Mouse (Mus musculus) limb, embryonic 12.5 days (tissue): ENCODE data around the gene Sgca. TPM values are rescaled to one million over a fixed set of nuclear protein-coding genes. Genes with fewer than 3 reads are reported as not detected.

Experiments used
- ATAC-seq: fragments of 200-750 bp; cut with Nextera tagmentation; 2 replicates; pipeline ENCODE4 v1.8.0; 2017; ENCODE audit warnings: low read depth, moderate TSS enrichment; ENCODE audit not compliant: insufficient number of reproducible peaks, insufficient read depth, low FRiP score, low TSS enrichment
- H3K27ac ChIP-seq: fragments of 300-500 bp; sonication (generic); 2 replicates; pipeline ENCODE4 v1.5.1; 2016; ENCODE audit warnings: mild to moderate bottlenecking, moderate library complexity
- H3K27me3 ChIP-seq: fragments of 300-500 bp; sonication (generic); 2 replicates; pipeline ENCODE4 v1.6.1; 2016; ENCODE audit warnings: mild to moderate bottlenecking, moderate library complexity
- H3K36me3 ChIP-seq: fragments of 300-500 bp; sonication (generic); 2 replicates; pipeline ENCODE4 v1.6.1; 2016; ENCODE audit warnings: mild to moderate bottlenecking, moderate library complexity
- H3K4me1 ChIP-seq: fragments of 300-500 bp; sonication (generic); replicated peaks from 2 replicates; pipeline ENCODE4 v1.6.1; 2016
- H3K4me2 ChIP-seq: fragments of 300-500 bp; sonication (generic); 2 replicates; pipeline ENCODE4 v1.6.1; 2016; ENCODE audit warnings: mild to moderate bottlenecking, moderate library complexity
- H3K4me3 ChIP-seq: fragments of 300-500 bp; sonication (generic); replicated peaks from 2 replicates; pipeline ENCODE4 v1.5.1; 2016; ENCODE audit warnings: mild to moderate bottlenecking
- H3K9ac ChIP-seq: fragments of 300-500 bp; sonication (generic); replicated peaks from 2 replicates; pipeline ENCODE4 v1.6.1; 2016; ENCODE audit warnings: mild to moderate bottlenecking, moderate library complexity
- H3K9me3 ChIP-seq: fragments of 300-500 bp; sonication (generic); 2 replicates; pipeline ENCODE4 v1.6.1; 2016; ENCODE audit warnings: mild to moderate bottlenecking, moderate library complexity
- WGBS: fragments of 180-500 bp; shearing (Covaris S2); methylation state at CpG from one replicate; pipeline ENCODE4 v1.1.7; 2016; 5-methylcytosine and 5-hydroxymethylcytosine counted together
- polyA plus RNA-seq: library from polyadenylated mRNA; unstranded; fragments of >200 nt; fragmentation: Nextera tagmentation; extraction: Ambion mirVana; gene quantifications from 2 replicates; pipeline ENCODE4 v1.2.1, GENCODE M21; 2016

Gene Sgca
- polyA plus RNA-seq, 1 experiment from 2014 or later = 2.8 TPM

DNA sequence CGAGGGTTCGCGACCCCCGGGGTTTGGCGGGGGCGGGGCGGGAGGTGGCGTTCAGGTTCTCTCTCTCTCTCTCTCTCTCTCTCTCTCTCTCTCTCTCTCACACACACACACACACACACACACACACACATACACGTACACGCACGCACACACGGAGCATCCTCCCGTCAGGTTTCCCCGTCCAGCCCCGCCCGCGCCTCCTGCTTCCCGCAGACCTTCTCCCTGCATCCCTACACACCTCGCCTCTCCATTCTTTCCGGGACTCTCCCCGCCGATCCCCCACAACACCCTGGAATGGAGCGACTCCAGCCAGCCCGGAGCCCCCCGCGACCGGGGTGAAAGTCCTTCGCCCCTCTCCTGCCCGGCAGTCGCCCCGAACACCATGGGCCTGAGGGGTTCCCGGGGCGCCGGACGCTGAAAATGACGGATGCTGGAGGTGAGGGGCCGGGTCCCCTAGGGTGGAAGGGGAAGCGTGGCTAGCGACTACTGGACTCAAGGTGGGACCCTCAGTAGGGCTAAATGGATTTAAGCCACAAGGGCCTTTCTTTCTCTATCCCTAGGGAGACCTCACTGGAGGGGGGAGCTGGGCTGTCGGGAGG lies 34.1 kb upstream of the Sgca start:
- Histone ChIP-seq H3K9me3 (no peaks in the 10 kb centered on the region), H3K27me3 (no peaks in the 10 kb centered on the region), H3K4me1 (peaks cover 44% of the 10 kb centered on the region), H3K27ac (peak overlapping the region; percentile 96), H3K36me3 (peaks cover 22% of the 10 kb centered on the region), H3K4me2 (peak overlapping the region; percentile 82), H3K4me3 (peak overlapping the region; percentile 83), H3K9ac (peak overlapping the region; percentile 95)
- 1% methylated on average over 39 of the region's 40 CpGs for WGBS
- no peak for ATAC-seq

DNA sequence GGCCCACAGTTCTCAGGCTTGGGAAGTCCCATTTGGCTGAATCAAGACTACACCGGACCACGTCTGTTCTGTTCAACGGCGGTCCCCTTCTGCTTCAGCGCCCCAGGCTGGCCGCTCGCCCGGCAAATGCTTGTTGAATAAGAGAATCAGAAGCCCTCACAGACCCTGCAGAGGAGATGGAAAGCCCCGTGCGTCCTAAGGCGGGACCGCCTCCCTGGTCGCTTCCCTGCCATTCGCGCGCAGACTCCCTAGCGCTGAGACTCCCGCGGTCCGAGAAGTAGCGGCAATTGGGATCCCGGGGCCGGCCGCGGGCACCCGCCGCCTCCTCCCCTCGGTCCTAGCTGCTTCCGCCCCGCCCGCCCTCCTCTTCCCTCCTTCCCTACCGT lies 33.5 kb upstream of the Sgca start, which contains the start of gene Samd14:
Gene Samd14, plus strand, starts transcription at position 251 of the 386 bp plus-strand sequence.
- WGBS = under 1% methylated on average over 26 of the region's 32 CpGs
- H3K4me1 ChIP-seq = peaks cover 44% of the 10 kb centered on the region
- peak within 1 kb of the TSS; percentile 83 for H3K4me3 ChIP-seq
- peak; percentile 40 for ATAC-seq
- peak within 1 kb of the TSS; percentile 96 for H3K27ac ChIP-seq
- H3K27me3 ChIP-seq = no peaks in the 10 kb centered on the region
- peak within 1 kb of the TSS; percentile 95 for H3K9ac ChIP-seq
- H3K4me2 ChIP-seq = peak within 1 kb of the TSS; percentile 82
- H3K36me3 ChIP-seq = peaks cover 22% of the 10 kb centered on the region
- H3K9me3 ChIP-seq = no peaks in the 10 kb centered on the region

DNA sequence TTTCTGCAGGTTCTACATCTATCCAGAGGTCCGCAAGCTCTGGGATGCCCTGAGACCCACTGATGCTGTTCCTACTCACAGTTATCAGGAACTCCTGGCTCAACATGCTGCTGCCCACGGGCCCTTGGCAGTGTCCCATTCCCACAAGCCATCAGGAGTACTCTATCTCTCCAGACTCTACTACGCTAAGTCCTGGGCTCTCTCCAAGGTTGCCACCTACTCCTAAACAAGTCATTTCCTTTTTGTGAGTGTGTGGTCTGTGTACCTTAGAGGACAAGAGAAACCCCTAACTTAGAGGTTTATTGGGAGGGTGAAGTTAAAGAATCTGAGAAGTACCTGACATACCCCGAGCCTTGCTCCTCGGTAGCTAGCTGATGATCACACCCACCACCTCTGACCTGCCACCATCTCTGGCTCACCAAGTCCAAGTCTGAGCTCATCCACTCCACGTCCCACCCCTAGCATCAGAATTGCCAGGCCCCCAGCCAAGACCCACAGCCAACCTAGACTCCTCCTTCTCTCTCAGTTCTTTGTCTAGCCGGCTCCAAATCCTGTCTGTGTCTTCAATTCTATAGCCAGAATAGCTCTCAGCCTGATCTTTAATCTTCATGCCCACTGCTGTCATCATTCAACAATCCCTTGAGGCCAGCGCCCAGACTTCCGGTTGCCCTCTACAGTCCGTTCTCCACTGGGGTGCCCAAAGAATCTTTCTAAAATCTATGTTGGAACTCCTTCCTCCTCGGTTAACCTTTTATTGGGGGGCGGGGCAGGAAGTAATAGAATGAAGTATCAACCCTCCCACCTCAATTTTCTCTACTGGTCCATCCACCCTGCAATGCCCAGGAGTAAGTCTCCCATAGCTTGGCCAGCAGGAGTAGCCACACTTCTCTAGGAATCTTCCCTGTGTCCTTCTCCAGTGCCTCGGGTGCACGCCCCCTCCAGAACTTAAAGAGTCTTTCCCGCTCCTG lies 32.8 kb upstream of the Sgca start:
- 40% methylated on average over 15 of the region's 15 CpGs for WGBS
- Histone ChIP-seq H3K36me3 (peaks cover 22% of the 10 kb centered on the region), H3K4me2 (peak overlapping the region; percentile 82), H3K27me3 (no peaks in the 10 kb centered on the region), H3K9me3 (no peaks in the 10 kb centered on the region), H3K4me3 (peak overlapping the region; percentile 83), H3K27ac (peak overlapping the region; percentile 96), H3K9ac (peak overlapping the region; percentile 95), H3K4me1 (peaks cover 44% of the 10 kb centered on the region)
- ATAC-seq = peak; percentile 5; the same call in 1 of the 2 replicates

DNA sequence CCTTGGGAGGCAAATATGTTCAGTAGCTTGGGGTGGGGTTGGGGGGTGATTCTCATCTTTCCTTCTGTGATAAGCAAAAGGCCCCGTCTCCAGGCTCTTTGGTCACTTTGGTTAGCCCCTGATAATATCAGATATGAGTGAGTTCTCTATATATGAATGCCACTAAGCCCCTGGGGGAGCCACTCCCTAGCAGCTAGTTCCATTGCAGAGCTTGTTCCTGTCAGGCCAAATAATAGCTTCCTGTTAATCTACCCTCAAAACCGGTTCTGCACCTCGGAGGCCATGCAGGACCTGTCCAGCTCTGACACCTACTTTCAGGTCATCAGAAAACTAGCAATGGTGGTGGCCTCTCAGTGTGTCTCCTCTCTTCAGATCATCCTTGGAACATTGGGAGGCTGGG lies 31.3 kb upstream of the Sgca start:
- H3K9me3 ChIP-seq = no peaks in the 10 kb centered on the region
- ATAC-seq = no peak
- no peaks in the 10 kb centered on the region for H3K27me3 ChIP-seq
- H3K36me3 ChIP-seq = peaks cover 34% of the 10 kb centered on the region
- H3K4me2 ChIP-seq = peak overlapping the region; percentile 69
- H3K9ac ChIP-seq = no peak overlapping the region
- H3K27ac ChIP-seq = peak overlapping the region; percentile 62
- WGBS = 67% methylated on average over 3 of the region's 3 CpGs
- peaks cover 39% of the 10 kb centered on the region for H3K4me1 ChIP-seq
- no peak overlapping the region; the same call in 1 of the 2 replicates for H3K4me3 ChIP-seq

DNA sequence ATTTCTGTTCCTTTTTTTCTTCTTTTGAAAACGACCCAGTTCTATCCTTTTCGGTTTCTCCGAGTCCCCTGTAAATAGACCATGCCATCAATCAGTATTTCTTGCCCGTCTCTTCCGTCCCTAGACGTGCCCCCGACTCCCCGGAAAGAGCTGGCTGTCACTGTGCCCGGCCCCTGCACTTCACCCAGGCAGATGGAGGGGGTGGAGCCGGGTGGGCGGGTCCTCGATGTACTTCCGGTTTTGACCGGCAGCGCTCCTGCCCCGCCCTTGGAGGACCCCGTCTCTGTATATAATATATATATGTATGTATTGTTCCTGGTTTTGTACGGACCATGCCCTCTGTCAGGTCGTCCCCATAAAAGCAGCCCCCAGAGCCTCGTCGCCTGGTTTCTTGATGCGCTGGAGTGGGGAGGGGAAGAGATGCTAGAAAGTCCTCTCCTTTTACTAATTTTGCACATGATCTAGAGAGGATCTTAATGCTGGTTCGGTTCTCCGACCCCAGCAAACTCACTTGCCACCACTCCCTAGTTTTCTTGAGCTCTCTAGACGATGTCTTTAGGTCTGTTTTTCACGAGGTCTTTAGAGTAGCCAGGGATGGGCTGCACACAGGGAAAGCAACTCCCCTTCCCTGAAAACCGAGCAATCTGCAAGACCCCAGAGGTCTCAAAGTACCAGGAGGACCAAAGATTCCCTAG lies 30.5 kb upstream of the Sgca start:
- H3K4me1 ChIP-seq = peaks cover 32% of the 10 kb centered on the region
- no peak for ATAC-seq
- no peaks in the 10 kb centered on the region for H3K27me3 ChIP-seq
- peak overlapping the region; percentile 62 for H3K27ac ChIP-seq
- H3K4me2 ChIP-seq = peak overlapping the region; percentile 69
- no peaks in the 10 kb centered on the region for H3K9me3 ChIP-seq
- H3K9ac ChIP-seq = peak overlapping the region; percentile 40
- peaks cover 42% of the 10 kb centered on the region for H3K36me3 ChIP-seq
- 2% methylated on average over 27 of the region's 27 CpGs for WGBS
- H3K4me3 ChIP-seq = peak overlapping the region; percentile 42

DNA sequence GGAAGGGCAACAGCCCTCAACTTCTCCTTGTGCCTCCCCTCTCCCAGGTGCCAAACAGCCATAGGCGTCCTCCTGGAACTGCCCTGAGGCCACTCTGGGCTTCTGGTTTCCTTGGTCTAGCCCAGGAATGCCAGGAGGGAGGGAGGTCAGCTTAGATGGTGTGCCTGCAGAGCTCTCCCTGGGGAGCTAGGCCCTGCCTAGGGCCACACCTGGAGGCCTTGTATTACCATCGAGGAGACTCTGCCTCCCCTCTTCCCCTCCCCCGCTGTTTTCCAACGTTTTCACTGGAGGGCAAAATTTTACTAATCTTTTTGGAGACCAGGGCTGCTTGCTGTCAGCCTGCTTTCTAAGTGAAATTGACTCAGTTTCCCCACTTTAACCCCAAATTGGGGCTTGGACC lies 29.9 kb upstream of the Sgca start:
- no peak for ATAC-seq
- WGBS = 37% methylated on average over 4 of the region's 4 CpGs
- no peaks in the 10 kb centered on the region for H3K9me3 ChIP-seq
- peak overlapping the region; percentile 69 for H3K4me2 ChIP-seq
- peak overlapping the region; percentile 42 for H3K4me3 ChIP-seq
- peak overlapping the region; percentile 40; the same call in 1 of the 2 replicates for H3K9ac ChIP-seq
- H3K27me3 ChIP-seq = no peaks in the 10 kb centered on the region
- peaks cover 26% of the 10 kb centered on the region for H3K4me1 ChIP-seq
- H3K27ac ChIP-seq = peak overlapping the region; percentile 62; the same call in 1 of the 2 replicates
- peaks cover 47% of the 10 kb centered on the region for H3K36me3 ChIP-seq

DNA sequence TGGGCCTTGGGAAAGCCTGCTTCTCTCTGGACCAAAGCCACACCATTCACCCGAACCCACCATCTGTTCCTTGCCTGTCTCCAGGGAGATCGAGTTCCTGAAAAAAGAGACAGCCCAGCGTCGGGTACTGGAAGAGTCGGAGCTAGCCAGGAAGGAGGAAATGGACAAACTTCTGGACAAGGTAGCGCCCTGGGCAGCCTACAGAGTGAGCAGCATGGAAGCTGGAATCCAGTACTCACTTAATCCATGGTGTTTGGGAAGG lies 28.7 kb upstream of the Sgca start:
- 62% methylated on average over 6 of the region's 6 CpGs for WGBS
- Histone ChIP-seq H3K9ac (no peak overlapping the region), H3K9me3 (no peaks in the 10 kb centered on the region), H3K27ac (no peak overlapping the region), H3K27me3 (no peaks in the 10 kb centered on the region), H3K4me1 (peaks cover 33% of the 10 kb centered on the region), H3K4me2 (no peak overlapping the region), H3K4me3 (no peak overlapping the region), H3K36me3 (peaks cover 58% of the 10 kb centered on the region)
- no peak for ATAC-seq

DNA sequence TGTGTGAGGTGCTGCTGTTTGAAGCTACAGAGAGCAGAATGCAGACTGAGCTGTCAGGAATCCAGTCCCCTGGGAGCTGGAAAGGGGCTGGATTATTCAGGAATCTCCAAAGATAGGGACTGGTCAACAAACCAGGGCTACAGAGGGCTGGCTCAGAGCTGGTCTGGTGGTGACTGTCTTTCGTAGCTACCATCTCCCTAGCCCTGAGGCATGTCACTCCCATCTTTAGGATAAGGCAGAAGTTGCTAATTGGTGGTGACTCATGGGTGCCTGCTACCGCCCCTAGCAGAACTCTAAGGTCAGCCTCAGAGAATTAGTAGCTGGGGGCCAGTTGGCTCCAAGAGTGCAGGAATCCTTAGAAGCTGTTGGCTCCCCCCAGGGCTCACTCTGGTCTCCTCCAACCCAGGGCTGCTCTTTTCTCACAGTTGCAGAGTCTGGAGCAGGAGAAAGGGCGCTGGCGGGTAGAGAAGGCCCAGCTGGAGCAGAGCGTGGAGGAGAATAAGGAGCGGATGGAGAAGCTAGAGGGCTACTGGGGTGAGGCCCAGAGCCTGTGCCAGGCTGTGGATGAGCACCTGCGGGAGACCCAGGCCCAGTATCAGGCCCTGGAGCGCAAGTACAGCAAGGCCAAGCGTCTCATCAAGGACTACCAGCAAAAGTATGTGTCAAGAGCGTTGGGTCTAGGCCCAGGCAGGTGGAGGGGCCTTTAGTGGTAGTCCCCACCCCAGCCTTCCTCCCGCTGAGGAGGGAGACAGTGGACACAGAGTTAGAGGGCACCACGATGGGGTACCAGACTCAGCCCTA lies 28.2 kb upstream of the Sgca start:
- WGBS = 83% methylated on average over 12 of the region's 12 CpGs
- Histone ChIP-seq H3K27me3 (no peaks in the 10 kb centered on the region), H3K9ac (no peak overlapping the region), H3K4me1 (peaks cover 33% of the 10 kb centered on the region), H3K27ac (no peak overlapping the region), H3K36me3 (peaks cover 63% of the 10 kb centered on the region), H3K4me3 (no peak overlapping the region), H3K9me3 (no peaks in the 10 kb centered on the region), H3K4me2 (no peak overlapping the region)
- no peak for ATAC-seq

DNA sequence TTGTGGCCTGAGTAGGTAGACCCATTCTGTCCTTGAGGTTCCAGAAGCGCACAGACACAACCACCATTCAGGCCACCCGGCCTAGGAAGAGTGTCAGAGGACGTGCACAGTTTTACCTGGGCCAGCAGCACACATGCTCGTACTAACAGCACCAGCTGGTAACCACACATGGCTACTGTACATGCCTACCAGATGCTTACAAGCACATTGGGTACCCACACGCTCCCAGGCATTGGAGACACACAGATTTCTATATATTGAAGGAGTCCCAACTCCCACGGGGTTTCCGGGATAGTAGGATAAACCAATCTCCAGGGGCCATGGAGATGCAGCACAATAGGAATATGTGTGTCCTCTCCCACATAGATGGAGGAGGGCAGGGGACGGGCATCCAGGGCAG lies 26.6 kb upstream of the Sgca start:
- peaks cover 80% of the 10 kb centered on the region for H3K36me3 ChIP-seq
- peaks cover 25% of the 10 kb centered on the region for H3K4me1 ChIP-seq

DNA sequence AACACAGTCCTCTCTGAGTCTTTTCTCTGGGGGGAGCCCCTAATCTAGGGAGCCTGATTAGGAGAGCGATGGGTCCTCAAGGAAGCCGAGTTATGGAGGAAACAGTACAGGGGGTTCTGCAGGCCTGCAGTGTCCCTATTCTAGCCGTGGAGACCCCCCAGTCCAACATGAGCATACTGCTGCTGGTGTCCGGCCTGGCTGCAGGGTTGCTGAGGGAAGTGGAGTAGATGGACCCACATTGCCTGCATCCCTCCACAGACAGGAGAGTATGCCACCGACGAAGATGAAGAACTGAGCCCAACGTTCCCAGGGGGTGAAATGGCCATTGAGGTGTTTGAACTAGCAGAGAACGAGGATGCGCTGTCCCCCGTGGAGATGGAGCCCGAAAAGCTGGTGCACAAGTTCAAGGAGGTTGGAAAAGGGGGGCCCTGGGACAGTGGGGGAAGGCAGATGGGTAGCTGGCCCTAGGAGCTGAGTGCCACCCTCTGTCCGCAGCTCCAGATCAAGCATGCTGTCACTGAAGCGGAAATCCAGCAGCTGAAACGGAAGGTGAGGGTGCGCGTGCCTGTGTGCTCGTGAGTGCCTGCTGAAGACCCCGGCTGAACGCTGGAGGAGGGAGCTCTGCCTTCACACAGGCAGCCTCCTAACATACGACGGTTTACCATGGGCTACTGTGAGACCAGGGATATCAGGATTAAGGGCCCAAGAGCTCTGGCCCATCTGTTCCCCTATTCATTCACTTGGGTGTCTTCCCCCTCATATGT lies 25.6 kb upstream of the Sgca start:
- WGBS = 87% methylated on average over 21 of the region's 21 CpGs
- H3K4me3 ChIP-seq = no peak overlapping the region
- no peak overlapping the region for H3K27ac ChIP-seq
- H3K4me1 ChIP-seq = peaks cover 21% of the 10 kb centered on the region
- H3K9ac ChIP-seq = no peak overlapping the region
- peaks cover 89% of the 10 kb centered on the region for H3K36me3 ChIP-seq
- no peaks in the 10 kb centered on the region for H3K27me3 ChIP-seq
- no peak overlapping the region for H3K4me2 ChIP-seq
- no peaks in the 10 kb centered on the region for H3K9me3 ChIP-seq
- no peak for ATAC-seq

More for the DNA sequence above, 26.6 kb upstream of the Sgca start:
- H3K4me3 ChIP-seq = no peak overlapping the region
- H3K27ac ChIP-seq = no peak overlapping the region
- no peaks in the 10 kb centered on the region for H3K27me3 ChIP-seq
- H3K9me3 ChIP-seq = no peaks in the 10 kb centered on the region
- no peak for ATAC-seq
- H3K9ac ChIP-seq = no peak overlapping the region
- 91% methylated on average over 8 of the region's 8 CpGs for WGBS
- H3K4me2 ChIP-seq = no peak overlapping the region
